Mouse (Mus musculus) lung, postnatal 4 days (tissue): ENCODE results near the gene Hist1h2ai.

Source experiments
- DNase-seq, 2 experiments: peaks; one replicate each; pipeline ENCODE4 v3.0.0; 2021

The Hist1h2ai gene

GRCm38 (mm10) chr13:21729544-21729943 lies 13.3 kb downstream of the Hist1h2ai start:
- no peak for DNase-seq

GRCm38 (mm10) chr13:21733466-21733865 lies 17.2 kb downstream of the Hist1h2ai start:
- DNase-seq = no peak

- peak; percentile 68 to 88 for DNase-seq
These were observed 18.0 kb downstream of the Hist1h2ai start for GRCm38 (mm10) chr13:21734010-21734905.

- DNase-seq = peak; percentile 85 to 86
These were observed 18.9 kb downstream of the Hist1h2ai start, which contains the start of gene Hist1h4j for GRCm38 (mm10) chr13:21734906-21735767. TSS of gene Hist1h4j (plus strand) at chr13:21735064.

GRCm38 (mm10) chr13:21745006-21745405 lies 28.8 kb downstream of the Hist1h2ai start:
- no peak for DNase-seq

- no peak for DNase-seq
These were observed 33.4 kb downstream of the Hist1h2ai start for GRCm38 (mm10) chr13:21749387-21750158.

GRCm38 (mm10) chr13:21750159-21751017 lies 34.2 kb downstream of the Hist1h2ai start, which contains the start of gene Hist1h4k:
TSS of gene Hist1h4k (minus strand) at chr13:21750505.
- DNase-seq = peak; percentile 94

- DNase-seq = no peak
These were observed 35.2 kb downstream of the Hist1h2ai start for GRCm38 (mm10) chr13:21751417-21751816.

- no peak for DNase-seq
These were observed 35.6 kb downstream of the Hist1h2ai start for GRCm38 (mm10) chr13:21751827-21752226.

- DNase-seq = no peak
These were observed 36.1 kb downstream of the Hist1h2ai start for GRCm38 (mm10) chr13:21752356-21752755.

- DNase-seq = no peak
These were observed 36.9 kb downstream of the Hist1h2ai start for GRCm38 (mm10) chr13:21753051-21753523.

- DNase-seq = peak; percentile 65 to 72
These were observed 37.5 kb downstream of the Hist1h2ai start, which contains the start of the genes Hist1h2ak and Hist1h2bn for GRCm38 (mm10) chr13:21753524-21754285. TSS of gene Hist1h2ak (minus strand) at chr13:21753827. TSS of gene Hist1h2bn (plus strand) at chr13:21754123.

GRCm38 (mm10) chr13:21754294-21755001 lies 38.2 kb downstream of the Hist1h2ai start:
- DNase-seq = peak in 1 of 2 experiments; percentile 56

GRCm38 (mm10) chr13:21755707-21756106 lies 39.5 kb downstream of the Hist1h2ai start:
- DNase-seq = no peak
